Mouse (Mus musculus): ENCODE data around the gene Rnf43.

- TF ChIP-seq GATA1 (IDR thresholded peaks at IDR 0.05; ENCODE audit: low read length) (no peak), TAL1 (IDR thresholded peaks at IDR 0.05; ENCODE audit: low read length) (no peak)
Observed at GRCm38 (mm10) chr11:87615952-87616351, 46.6 kb upstream of the Rnf43 start.
